Mouse (Mus musculus): ENCODE measurements around the gene Fam171a2.

Fam171a2 gene

GRCm38 (mm10) chr11:102455740-102456396, 8.4 kb upstream of the Fam171a2 start:
- DNase-seq (ENCODE audit: low spot score), result peak; percentile 94

GRCm38 (mm10) chr11:102453131-102453530, 5.6 kb upstream of the Fam171a2 start:
- no peak for DNase-seq (ENCODE audit: low spot score)

- DNase-seq (ENCODE audit: low spot score), result no peak
Observed at GRCm38 (mm10) chr11:102449043-102450008, 1.8 kb upstream of the Fam171a2 start.

GRCm38 (mm10) chr11:102448327-102448726, 845 bp upstream of the Fam171a2 start:
- DNase-seq (ENCODE audit: low spot score), result no peak

GRCm38 (mm10) chr11:102446581-102447461, 661 bp downstream of the Fam171a2 start:
- peak; percentile 74 for DNase-seq (ENCODE audit: low spot score)

- no peak for DNase-seq (ENCODE audit: low spot score)
Observed at GRCm38 (mm10) chr11:102445891-102446361, 1.6 kb downstream of the Fam171a2 start.

- peak; percentile 25 for DNase-seq (ENCODE audit: low spot score)
Observed at GRCm38 (mm10) chr11:102445264-102445890, 2.1 kb downstream of the Fam171a2 start.

- peak; percentile 56 for DNase-seq (ENCODE audit: low spot score)
Observed at GRCm38 (mm10) chr11:102444781-102445180, 2.7 kb downstream of the Fam171a2 start.

- DNase-seq (ENCODE audit: low spot score), result no peak
Observed at GRCm38 (mm10) chr11:102444321-102444720, 3.2 kb downstream of the Fam171a2 start.

GRCm38 (mm10) chr11:102443740-102444139, 3.7 kb downstream of the Fam171a2 start:
- DNase-seq (ENCODE audit: low spot score), result no peak

- DNase-seq (ENCODE audit: low spot score), result no peak
Observed at GRCm38 (mm10) chr11:102442089-102442488, 5.4 kb downstream of the Fam171a2 start.

- DNase-seq (ENCODE audit: low spot score), result peak; percentile 19
Observed at GRCm38 (mm10) chr11:102441434-102441833, 6.0 kb downstream of the Fam171a2 start.

- no peak for DNase-seq (ENCODE audit: low spot score)
Observed at GRCm38 (mm10) chr11:102440255-102440654, 7.2 kb downstream of the Fam171a2 start.

- DNase-seq (ENCODE audit: low spot score), result no peak
Observed at GRCm38 (mm10) chr11:102439093-102440082, 8.1 kb downstream of the Fam171a2 start.

GRCm38 (mm10) chr11:102438212-102439092, 9.0 kb downstream of the Fam171a2 start:
- peak; percentile 91 for DNase-seq (ENCODE audit: low spot score)

GRCm38 (mm10) chr11:102437120-102438061, 10.1 kb downstream of the Fam171a2 start:
- peak; percentile 78 for DNase-seq (ENCODE audit: low spot score)

GRCm38 (mm10) chr11:102436471-102436790, 11.1 kb downstream of the Fam171a2 start:
- DNase-seq (ENCODE audit: low spot score), result no peak

All from embryo, embryonic 10.5 days (tissue).